Mouse (Mus musculus) kidney, postnatal 10 days (tissue): ENCODE data around the gene Fam229a.
A peak's percentile ranks its signal among the peaks of the same experiment; 100 is the strongest.

ENCODE experiments used
- DNase-seq: peaks from one replicate; pipeline ENCODE4 v3.0.0; 2021; ENCODE audit warnings: mixed read lengths

The Fam229a gene

DNA sequence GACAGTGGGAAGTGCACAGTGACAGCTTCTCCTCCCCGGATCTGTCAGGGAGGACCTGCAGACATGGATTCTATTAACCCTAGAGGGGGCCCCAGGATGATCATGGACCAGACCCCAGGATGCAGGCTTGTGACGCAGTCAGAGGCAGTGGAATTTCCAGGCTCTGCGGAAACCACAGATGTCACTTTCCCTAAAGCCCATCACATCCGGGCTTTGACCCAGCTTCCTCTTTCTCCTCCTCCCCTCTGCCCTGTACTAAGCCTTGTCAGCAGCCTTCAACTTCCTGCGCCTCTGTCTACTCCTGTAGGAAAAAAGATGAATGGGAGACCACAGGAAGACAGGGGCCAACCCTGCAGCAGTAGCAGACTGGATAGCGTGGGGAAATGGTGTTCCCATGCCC, 5.6 kb downstream of the Fam229a start:
- DNase-seq: peak; percentile 81

DNA sequence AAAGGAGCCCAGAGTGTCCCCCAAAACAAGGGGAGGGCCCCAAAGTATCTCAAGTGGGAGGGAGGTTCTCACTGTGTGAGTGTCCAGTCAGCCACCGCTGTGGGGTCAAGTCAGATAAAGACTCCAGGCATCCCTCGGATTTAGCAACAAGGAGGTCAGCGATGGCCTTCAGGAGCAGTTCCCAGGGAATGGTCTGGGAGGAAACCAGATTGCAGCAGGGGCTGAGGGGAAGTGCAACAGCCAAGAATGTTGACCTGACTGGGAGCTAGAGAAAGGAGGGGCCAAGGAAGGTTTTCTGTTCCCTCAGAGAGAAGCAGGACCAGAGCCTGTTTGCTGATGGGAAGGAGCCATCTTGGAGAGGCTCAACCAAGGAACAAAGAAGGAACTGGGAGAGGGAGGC, 8.0 kb downstream of the Fam229a start:
- peak; percentile 48 for DNase-seq

DNA sequence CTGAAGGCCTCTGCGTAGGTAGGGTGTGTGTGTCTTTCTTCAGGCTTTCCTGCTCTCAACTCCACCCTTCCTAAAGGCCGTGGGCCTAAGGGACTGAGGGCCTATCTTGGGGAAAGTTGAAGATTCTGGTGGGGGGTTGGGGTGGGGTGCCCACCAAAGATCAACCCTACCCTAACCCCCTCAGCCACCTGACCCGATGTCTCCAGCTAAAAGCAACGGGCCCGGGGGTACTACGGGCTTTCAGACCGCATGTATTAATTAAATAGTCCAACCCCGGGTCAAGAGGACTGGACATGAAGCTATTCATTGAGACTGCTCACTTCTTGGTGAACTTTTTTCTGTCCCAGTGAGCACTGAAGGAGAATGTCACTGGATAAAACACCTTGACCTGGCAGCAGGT, 9.0 kb downstream of the Fam229a start:
- DNase-seq: no peak

DNA sequence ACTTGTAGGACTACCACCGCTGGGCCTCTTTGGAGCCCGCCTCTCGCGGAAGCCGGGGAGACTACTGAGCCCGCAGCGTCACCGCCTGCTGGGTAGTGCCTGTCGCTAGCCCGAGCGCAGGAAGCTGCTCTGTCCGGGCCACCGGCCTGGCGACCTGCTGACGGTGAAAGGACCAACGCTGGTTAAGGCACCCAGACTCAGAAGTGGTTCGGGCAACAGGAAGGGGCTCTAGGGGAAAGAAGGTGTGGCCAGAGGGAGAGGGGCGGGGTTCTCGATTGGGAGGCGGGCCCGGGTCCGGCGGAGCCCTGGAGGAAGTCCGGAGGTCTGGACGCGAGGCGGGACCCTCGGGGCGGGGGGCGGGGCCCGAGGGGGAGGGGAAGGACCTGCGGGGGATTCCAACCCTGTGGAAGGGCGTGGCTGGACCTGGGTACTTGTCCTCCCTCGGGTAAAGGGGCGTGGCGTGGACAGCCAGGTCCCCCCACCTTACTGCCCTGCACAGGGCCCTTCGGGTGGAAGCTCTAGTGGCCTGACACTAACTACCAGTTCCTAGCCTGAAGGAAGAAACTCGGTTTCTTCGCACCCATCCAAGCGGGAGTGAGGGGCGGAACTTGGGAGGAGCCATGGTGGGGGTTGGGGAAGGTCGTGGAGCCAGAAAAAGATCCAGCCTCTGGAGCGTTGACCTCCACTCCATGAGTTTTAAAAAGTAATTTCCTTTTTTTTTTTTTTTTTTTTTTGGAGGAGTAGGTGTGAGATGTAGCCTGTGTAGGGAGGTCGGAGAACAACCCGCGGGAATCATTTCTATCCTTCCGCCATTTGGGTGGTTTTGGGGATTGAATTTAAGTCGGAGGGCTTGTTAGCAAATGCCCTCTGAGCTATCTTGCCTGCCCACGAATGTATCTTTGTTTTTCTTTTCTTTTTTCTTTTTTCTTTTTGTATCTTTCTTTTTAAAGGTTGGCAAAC, 9.9 kb downstream of the Fam229a start:
- peak; percentile 96 for DNase-seq

DNA sequence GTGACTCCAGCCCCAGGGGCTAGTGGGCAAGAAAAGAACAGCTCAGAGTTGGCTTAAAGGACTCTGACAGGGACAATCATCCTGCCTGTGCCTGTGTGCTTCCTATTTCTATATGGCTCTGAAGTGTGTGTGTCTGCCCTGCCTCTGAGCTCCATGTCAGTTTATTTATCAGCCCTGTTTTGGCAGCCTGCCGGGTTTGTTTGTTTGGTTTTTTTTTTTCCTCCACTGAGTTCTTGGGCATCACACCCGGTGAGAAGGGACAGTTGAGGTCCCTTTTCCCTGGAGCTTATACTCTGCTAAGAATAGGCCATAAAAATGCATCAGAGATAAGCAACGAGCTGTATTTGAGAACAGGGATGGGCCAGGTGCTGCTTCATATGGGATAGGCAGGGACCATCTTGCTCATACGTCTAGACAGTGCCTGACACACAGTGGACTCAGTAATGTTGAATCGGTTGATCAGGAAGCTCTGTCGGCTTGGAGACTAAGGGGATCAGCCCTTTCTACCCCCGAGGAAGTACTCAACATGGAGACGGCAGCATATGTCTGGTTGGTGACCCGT, 11.4 kb downstream of the Fam229a start:
- peak; percentile 38 for DNase-seq

DNA sequence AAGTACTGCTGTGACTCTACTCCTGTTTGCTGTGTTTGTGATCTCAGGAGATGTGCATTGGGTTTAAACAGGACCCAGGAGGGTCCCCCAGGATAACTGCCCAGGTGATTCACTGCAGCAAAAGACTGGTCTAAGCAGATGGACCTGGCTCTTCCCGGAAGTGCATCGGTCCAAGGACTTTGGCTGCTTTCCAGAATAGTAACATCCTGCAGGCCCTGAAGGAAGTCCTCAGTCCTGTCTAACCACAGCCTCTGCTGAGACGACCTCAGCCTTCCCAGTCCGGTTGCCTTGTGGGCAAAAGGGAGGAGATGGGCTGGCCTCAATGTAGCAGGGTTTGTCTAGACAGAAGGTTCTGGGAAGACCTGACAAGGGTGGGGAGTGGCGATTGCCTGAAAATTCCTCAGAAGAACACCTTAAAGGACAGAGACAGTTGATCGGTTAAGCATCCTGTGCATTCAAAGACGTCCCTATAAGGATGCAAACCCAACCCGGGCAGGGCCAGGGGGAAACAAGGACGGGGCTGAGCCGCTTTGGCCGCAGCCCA, 12.0 kb downstream of the Fam229a start:
- peak; percentile 38 for DNase-seq

DNA sequence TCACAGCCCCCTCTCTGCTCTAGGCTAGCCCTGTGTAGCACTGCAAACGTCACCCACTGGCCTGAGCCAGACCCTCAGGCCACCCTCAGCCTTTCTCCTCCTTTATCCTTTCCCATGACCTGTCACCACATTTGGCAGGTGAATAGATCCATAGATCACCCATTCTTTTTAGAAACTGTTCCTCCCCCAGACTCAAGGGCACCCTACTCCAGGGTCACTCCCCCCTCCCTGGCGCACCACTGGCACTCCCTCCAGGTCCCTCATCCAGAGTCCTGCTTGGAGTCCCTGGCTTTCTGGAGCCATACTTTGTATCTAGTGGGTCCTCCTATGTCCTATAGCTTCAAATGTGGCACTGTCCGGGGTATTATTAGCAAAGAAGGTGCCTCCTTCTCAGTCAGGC, 14.5 kb downstream of the Fam229a start:
- no peak for DNase-seq

DNA sequence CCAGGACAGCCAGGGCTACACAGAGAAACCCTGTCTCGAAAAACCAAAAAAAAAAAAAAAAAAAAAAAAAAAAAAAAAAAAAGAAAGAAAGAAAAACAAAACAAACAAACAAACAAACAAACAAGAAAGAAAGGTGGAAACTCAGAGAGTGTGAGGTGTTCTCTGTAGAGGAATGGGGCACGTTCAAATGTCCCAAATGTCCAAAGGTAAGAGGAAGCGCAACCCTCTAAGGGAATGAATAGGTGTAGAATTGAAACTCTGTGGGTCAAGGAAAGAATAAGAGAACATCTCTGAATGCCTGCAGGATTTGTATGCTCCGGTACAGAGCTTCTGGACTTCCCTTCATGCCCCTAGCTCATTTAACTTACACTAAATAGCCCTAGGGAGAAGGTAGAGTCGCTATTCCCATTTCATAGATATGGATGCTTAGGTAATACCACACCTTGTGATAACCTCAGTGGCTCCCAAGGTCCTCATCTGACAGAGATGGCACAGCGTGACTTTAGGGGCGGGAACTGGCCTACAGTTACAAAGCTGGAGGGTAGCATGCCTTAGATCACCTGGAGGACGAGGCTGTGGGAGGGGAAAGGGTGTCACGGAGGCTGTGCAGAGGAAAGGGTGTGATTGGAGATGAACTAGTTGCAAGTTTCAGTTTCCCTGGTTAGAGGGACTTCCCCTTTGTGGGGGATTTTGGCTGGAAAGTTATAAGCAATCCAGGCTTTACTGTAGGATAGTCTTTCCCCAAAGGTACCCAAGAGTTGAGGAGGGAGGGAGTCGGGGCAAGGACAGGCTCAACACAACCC, 16.6 kb downstream of the Fam229a start:
- DNase-seq: no peak

DNA sequence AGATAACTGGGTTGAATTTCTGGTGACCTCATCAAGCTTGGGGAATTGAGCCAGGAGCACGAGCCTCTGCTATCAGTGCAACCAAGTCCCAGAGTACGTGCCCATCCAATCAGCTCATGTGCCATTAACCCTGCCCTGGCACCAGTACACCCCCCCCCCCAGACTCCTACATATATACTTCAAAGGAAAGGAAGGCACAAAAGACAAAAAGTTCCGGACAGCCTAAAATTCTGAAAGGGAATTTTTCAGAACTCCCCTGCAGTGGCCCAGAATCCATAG, 17.2 kb downstream of the Fam229a start:
- DNase-seq: no peak

DNA sequence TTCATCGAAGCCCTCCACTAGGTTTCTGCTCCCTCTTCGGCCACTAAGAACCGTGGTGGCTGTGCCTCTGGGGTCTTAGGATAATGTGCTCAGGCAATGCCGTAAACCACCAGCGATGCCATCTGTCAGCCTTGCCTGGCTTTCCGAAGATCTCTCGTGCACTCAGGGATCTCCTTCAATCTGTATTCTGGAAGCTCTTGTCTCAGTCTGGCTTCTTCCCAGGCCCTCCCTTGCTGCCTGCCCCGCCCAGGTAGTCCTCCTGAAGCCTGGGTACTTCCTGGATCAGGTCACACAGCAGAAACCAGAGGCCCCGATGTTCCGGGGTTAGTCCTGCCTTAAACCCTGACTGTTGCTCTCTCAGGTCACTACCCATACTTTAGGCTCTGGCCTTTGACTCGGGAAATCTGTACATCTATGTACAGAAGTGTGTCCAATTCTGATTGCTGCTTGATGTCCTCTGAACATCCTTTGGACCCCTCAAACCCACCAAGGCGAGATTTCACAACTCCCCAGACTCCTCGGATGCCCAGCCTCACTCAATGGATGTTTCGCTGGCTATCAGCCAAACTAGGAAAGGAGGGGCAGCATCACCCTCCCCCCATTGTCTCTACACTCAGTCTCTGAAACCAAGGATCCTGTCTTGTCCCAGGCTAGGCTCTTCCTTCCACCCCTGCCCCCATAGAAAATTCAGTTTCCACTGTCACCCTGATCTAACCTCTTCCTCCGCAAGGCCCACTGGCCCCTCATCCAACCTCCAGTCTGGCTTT, 18.0 kb downstream of the Fam229a start:
- DNase-seq: peak; percentile 41

DNA sequence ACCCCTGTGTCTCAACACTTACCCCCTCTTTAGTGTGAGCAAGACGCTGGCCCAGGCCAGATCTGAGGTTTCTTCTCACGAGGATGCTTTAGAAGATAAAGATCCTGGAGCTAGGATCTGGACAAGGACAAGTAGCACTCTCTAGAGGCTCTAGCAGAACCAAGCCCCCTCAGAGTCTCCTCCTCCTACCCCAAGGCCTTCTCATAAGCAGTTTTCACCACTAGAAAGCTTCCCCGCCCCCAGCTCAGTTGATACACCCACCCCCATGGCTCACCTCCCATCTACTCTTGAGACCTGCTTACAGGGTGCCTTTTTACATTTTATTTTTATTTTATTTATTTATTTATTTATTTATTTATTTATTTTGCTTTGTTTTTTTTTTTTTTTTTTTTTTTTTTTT, 18.7 kb downstream of the Fam229a start:
- no peak for DNase-seq

DNA sequence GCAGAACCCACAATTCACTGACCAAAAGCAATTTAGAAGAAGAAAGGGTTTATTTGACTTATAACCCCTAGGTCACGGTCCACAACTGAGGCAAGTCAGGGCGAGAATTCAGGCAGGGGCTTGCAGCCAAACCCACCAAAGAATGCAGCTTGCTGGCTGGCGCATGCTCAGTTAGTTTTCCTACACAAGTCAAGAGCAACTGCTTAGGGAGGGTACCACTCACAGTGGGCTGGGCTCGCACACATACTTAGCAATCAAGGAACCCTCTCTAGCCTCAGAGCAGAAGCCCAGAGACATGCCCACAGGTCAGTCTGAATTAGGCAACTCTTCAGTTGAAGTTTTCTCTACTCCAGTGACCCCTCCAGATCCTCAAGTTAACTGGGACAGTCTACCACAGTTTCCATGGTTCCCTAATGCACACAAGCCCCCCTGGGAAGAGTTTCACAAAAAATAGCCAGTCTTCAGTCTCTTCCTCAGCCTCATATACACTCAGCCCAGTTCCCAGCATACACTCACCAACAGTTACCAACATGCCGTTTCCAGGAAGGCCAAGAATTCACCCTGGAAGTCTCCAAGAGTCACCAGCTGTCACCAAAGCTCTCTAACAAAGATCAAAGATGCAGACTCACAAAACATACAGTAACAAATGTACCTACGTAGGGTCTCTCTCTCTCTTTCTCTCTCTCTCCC, 19.9 kb downstream of the Fam229a start:
- no peak for DNase-seq

DNA sequence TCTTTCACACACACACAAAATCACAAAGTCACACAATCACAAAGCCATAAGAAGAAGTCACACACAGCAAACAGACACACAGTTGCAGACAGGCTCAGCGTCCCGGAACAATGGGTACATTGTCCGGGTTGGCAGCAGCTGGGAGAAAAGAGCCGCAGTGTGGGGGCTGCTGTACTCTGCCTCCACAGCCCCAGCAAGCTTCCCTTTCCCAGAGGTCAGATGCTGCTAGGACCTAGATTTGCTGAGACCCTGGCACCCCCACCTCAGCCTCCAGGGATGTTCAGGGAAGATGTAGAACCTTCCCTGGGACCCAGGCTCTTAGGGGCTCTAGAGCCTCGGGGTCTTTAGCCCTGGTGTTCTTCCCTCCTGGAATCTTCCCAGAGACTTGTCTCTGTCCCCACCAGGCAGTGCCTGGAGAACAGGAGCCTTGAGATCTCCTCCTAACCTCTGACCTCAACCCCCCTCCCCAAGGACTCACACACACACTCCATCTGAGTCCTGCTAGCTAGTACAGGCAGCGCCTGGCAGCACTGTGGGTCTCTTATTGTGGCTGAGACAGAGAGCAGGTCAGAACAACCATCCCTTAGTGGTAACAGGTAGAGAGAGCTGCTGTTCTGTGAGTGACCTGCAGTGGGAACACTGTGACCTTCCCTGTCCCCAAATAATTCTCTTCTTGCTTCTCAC, 20.6 kb downstream of the Fam229a start:
- no peak for DNase-seq

DNA sequence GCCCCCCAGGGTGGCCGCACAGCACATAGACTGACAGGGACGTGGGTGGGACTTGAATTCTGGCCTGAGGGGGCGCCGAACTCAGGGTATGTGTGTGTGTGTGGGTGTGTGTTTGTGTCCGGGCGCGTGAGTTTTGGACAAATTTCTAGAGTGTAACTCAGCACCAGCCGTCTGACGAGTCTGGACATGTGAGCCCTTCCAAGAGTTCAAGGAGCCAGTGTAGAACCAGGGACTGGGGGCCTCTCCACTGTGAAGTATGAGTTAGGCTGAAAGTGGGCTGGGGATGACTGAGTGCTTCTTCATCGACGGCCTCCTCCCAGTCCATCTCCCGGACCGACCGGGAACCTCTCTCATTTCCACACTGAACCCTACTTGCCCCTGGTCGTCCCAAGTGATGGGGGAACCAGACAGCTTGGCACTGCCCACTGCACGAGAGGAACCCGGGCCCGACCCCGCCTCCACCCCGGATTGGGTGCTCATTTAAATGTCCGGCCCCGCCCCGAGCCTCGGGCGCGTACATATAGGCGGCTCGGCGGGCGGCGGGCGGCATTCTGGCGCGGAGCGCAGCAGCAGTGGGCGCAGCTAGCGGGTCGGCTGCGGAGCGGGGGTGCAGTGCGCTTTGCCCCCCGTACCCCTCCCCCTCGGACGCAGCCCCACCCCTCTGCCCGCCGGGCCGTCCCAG, 22.2 kb downstream of the Fam229a start, which contains the start of gene Marcksl1:
TSS of gene Marcksl1 (plus strand) at position 496 of the 682 bp plus-strand sequence.
- peak; percentile 95 for DNase-seq

DNA sequence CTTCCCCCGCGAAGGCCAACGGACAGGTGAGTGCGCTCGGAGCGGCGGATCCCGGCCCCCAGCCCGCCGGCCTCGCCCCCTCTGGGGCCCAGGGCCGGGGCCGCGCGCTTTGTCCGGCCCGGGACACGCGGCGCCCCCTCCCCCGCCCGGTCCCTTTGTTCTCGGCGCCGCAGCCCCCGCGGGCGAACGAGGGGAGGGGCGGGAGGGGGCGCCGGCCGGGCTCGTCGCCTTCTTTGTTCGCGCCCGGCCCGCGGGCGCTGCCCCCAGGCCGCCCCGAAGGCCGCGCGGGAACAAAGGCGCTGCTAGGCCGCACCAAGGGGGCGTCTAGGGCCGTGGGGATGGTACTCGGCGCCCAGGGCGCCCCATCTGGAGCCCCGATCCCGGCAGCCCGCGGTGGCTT, 22.9 kb downstream of the Fam229a start:
- DNase-seq: no peak

DNA sequence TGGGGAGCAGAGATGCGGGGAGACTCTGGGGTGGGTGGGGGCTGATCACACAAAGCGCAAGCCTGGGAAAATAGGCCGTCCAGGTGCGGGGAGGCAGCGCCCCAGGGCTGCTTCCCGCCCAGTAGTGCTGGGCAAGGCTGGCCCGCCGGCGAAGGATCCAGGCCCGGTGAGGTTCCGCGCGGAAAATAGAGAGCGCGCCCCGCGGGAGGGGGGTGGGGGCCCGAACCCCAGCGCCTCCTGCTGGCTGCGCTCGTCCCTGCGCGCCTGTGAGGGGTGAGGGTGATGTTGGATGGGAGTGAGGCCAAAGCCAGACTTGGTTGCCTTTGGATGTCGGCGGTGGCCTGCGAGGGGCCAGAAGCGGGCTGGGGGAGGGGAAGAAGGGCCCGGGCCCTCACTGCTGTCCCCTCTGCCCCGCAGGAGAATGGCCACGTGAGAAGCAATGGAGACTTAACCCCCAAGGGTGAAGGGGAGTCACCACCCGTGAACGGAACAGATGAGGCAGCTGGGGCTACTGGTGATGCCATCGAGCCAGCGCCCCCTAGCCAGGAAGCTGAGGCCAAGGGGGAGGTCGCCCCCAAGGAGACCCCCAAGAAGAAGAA, 23.4 kb downstream of the Fam229a start:
- DNase-seq: peak; percentile 86

DNA sequence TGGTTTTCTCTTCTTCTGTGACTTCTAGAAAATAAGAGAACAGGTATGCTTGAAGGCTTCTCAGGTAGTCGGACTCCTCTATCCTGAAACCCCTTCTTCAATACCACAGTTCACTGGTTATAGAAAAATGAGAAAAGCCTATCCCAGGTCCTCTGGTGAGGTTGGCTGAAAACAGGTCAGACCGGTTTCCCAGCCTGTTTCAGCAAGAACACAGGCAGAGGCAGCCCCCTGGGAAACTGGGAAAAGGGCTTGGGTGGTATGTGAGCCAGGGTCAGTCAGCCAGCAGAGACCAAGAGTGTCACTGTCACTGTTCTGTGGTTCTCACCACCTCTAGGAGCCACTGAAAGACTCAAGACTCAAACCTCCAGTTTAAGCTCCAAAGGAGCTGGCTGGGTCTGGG, 25.9 kb downstream of the Fam229a start:
- peak; percentile 70 for DNase-seq

DNA sequence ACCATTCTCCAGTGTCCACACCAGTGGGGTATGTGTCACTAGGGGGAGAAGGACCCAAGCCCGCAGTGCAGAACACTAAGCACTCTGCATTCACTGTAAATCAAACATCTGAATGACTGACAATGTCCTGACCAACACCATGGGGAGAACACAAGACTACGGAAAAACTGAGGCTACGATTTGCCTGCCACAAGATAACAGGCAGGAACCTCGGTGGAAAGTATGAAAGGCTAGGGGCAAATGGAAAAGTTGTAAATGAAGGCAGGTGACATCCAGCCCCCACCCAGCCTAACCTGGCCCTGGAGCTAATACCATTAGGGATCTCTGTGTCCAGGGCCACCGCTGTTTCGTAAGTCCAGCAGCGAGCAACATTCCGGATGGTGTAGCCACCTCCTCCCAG, 27.5 kb downstream of the Fam229a start:
- no peak for DNase-seq

DNA sequence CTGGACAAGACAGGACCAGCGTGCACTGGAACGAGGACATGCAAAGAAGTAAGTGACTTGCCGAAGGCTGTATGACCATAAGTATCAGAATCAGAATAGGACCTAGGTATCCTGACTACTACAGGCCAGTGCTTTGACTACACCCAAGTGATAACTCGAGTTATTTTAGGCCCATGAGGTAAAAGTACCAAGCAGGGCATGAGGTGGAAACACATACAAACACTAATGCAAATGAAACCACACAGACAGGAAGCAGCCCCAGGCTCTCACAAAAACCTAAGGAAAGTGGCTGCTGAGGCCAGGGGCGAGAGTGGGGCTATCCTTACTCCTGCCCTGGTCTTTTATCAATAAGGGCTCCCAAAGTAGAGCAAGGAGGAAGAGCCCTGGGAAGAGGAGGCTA, 34.3 kb downstream of the Fam229a start:
- no peak for DNase-seq

DNA sequence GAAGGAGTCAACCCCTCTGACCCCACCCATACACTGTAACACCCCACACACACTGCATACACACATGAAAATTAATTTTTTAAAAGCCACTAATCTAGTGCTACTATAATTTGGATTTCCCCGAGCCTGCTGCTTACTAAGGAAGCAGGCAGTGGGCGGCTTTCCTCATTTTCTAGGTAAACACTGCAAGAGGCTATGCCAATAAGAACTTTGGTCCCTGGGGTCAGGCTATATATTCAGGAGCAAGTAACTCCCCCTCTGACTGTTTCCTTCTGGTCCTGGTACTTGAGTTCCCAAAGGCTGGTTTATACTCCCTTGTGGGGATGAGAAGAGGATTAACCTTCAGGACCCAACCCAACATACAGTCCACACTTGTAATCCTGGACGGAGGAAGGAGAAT, 34.9 kb downstream of the Fam229a start:
- no peak for DNase-seq
